Mouse (Mus musculus): ENCODE results near the gene Cdc25a. TPM values are rescaled to one million over a fixed set of nuclear protein-coding genes. Genes with fewer than 3 reads are reported as not detected.

Gene Cdc25a
- polyA plus RNA-seq, 1 experiment from 2014 or later = 13.8 TPM

DNA sequence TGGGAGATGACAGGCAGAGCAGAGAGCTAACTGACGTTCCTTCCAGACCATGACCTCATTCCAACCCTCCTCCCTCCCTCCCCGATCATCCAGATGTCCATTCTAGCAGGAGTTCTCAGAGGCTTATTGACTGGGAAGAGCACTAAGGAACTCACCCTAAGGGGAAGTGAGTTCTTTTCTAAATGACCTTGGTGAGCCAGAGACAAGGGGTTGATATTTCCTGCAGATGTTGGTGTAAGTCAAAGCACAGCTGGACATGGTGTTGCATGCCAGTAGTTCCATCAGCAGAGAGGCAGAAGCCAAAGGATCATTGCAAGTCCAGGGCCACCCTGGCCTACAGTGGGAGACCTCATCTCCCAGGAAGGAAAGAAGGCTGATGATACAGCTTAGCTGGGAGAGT is 22.6 kb downstream of the Cdc25a start:
- H3K36me3 ChIP-seq (ENCODE audit: control insufficient read depth, insufficient read depth, low read length) = peaks cover 7% of the 10 kb centered on the region
- no peak for ATAC-seq (ENCODE audit: low FRiP score, low TSS enrichment)
- no peaks in the 10 kb centered on the region for H3K4me1 ChIP-seq (ENCODE audit: control insufficient read depth, insufficient read depth, low read length)
- WGBS = 61% methylated on average over 2 of the region's 2 CpGs
- H3K27me3 ChIP-seq (ENCODE audit: control insufficient read depth, insufficient read depth, low read length) = no peaks in the 10 kb centered on the region
- no peaks in the 10 kb centered on the region for H3K9me3 ChIP-seq (ENCODE audit: control insufficient read depth, low read length)
- DNase-seq = no peak
- no peak overlapping the region for H3K9ac ChIP-seq (replicated peaks; ENCODE audit: low read length)
- no peak overlapping the region for H3K27ac ChIP-seq (replicated peaks; ENCODE audit: low read depth, low read length)
- no peak overlapping the region for H3K4me2 ChIP-seq (ENCODE audit: low read length)
- H3K4me3 ChIP-seq (replicated peaks; ENCODE audit: low read depth, low read length) = no peak overlapping the region

DNA sequence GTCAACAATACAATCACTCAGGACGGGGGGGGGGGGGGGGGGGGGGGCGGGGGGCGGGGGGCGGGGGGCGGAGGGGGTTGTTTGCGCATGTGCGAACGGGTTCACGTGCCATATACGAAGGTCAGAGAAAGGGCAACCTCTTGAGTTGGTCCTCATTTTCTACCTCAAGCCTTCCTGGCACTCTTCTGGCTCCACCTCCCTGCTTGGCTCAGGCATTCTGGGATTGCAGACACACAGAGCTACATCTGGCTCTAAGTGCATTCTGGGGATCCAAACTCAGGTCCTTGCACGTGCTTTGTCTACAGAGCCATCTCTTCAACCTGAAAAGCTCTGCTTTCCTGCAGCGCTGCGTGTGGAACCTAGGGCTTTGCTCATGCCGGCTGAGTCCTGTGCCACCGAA is 24.0 kb downstream of the Cdc25a start:
- H3K36me3 ChIP-seq (ENCODE audit: control insufficient read depth, insufficient read depth, low read length) = 0 out of 2 replicates have a peak, but pooled peaks cover 2% of the 10 kb centered on the region
- no peak overlapping the region for H3K4me2 ChIP-seq (ENCODE audit: low read length)
- no peak overlapping the region for H3K27ac ChIP-seq (replicated peaks; ENCODE audit: low read depth, low read length)
- H3K27me3 ChIP-seq (ENCODE audit: control insufficient read depth, insufficient read depth, low read length) = no peaks in the 10 kb centered on the region
- no peaks in the 10 kb centered on the region for H3K4me1 ChIP-seq (ENCODE audit: control insufficient read depth, insufficient read depth, low read length)
- H3K9ac ChIP-seq (replicated peaks; ENCODE audit: low read length) = no peak overlapping the region
- ATAC-seq (ENCODE audit: low FRiP score, low TSS enrichment) = no peak
- no peak overlapping the region for H3K4me3 ChIP-seq (replicated peaks; ENCODE audit: low read depth, low read length)
- DNase-seq = no peak
- 58% methylated on average over 15 of the region's 15 CpGs for WGBS
- no peaks in the 10 kb centered on the region for H3K9me3 ChIP-seq (ENCODE audit: control insufficient read depth, low read length)

DNA sequence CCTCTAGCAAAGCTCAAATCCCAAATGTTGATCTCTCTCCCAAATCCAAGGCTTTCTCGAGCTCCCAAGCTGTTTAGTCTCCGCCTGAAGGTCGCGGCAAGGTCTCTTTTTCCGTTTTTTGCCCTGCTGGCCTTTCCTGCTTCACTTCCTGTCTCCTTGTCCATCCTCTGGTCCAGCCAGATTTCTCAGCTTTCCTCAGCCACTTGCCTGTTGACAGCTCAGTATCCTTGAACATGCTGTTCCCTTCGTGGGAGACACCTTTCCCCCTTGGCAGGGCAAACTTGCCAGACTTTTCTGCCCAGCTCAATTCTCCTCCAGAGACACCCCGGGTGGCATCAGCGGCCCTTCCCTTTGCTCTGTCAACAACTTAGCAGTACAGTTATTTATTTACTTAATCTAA is 24.4 kb downstream of the Cdc25a start:
- no peak overlapping the region for H3K4me2 ChIP-seq (ENCODE audit: low read length)
- H3K36me3 ChIP-seq (ENCODE audit: control insufficient read depth, insufficient read depth, low read length) = 0 out of 2 replicates have a peak, but pooled peaks cover 2% of the 10 kb centered on the region
- WGBS = 78% methylated on average over 8 of the region's 8 CpGs
- H3K4me3 ChIP-seq (replicated peaks; ENCODE audit: low read depth, low read length) = no peak overlapping the region
- no peak overlapping the region for H3K9ac ChIP-seq (replicated peaks; ENCODE audit: low read length)
- DNase-seq (no peak), ATAC-seq (ENCODE audit: low FRiP score, low TSS enrichment) (no peak)
- H3K4me1 ChIP-seq (ENCODE audit: control insufficient read depth, insufficient read depth, low read length) = no peaks in the 10 kb centered on the region
- no peaks in the 10 kb centered on the region for H3K27me3 ChIP-seq (ENCODE audit: control insufficient read depth, insufficient read depth, low read length)
- H3K27ac ChIP-seq (replicated peaks; ENCODE audit: low read depth, low read length) = no peak overlapping the region
- no peaks in the 10 kb centered on the region for H3K9me3 ChIP-seq (ENCODE audit: control insufficient read depth, low read length)

DNA sequence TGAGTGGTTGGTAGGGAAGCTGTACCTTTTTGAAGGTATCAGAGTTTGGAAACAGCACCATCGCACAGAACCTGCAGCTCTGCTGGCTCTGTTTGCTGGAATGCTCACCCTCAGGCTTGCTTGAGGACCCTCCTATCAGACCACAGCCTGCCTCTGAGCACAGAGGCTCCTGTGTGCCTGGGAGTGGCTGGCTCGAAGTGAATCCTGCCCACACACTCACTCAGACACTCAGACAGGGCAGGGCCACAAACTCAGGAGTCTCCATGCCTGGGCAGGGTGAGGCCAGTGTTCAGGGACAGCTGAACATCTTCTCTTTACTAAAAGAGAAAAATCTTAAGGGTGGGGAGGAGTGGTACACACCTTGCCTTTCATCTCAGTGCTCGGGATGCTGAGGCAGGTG is 25.2 kb downstream of the Cdc25a start:
- DNase-seq = no peak
- no peaks in the 10 kb centered on the region for H3K27me3 ChIP-seq (ENCODE audit: control insufficient read depth, insufficient read depth, low read length)
- H3K9ac ChIP-seq (replicated peaks; ENCODE audit: low read length) = no peak overlapping the region
- no peaks in the 10 kb centered on the region for H3K4me1 ChIP-seq (ENCODE audit: control insufficient read depth, insufficient read depth, low read length)
- no peak overlapping the region for H3K27ac ChIP-seq (replicated peaks; ENCODE audit: low read depth, low read length)
- WGBS = 90% methylated on average over 3 of the region's 3 CpGs
- H3K9me3 ChIP-seq (ENCODE audit: control insufficient read depth, low read length) = no peaks in the 10 kb centered on the region
- no peak overlapping the region for H3K4me3 ChIP-seq (replicated peaks; ENCODE audit: low read depth, low read length)
- H3K36me3 ChIP-seq (ENCODE audit: control insufficient read depth, insufficient read depth, low read length) = 0 out of 2 replicates have a peak, but pooled peaks cover 2% of the 10 kb centered on the region
- H3K4me2 ChIP-seq (ENCODE audit: low read length) = no peak overlapping the region
- ATAC-seq (ENCODE audit: low FRiP score, low TSS enrichment) = no peak

DNA sequence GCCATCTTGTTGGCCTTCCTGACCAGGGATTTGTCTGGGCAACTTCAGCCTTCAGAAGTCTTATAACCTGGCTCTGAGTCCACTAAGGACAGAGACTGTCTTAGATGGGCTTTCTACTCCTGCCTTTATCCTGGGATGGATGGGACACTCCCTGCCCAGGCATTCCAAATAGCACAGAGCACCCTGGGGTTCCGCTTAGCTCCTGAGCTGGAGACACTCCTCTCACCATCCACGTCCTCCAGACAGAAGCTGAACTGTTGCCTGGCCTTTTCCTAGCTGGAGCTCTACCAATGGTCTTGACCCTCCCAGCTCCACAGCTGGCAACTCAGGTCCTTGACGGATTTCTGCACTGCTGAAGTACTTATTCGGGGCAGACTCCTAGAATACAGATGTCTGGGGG is 26.9 kb downstream of the Cdc25a start:
- Histone ChIP-seq H3K4me2 (ENCODE audit: low read length) (no peak overlapping the region), H3K36me3 (ENCODE audit: control insufficient read depth, insufficient read depth, low read length) (no peaks in the 10 kb centered on the region), H3K9me3 (ENCODE audit: control insufficient read depth, low read length) (no peaks in the 10 kb centered on the region), H3K27ac (replicated peaks; ENCODE audit: low read depth, low read length) (no peak overlapping the region), H3K9ac (replicated peaks; ENCODE audit: low read length) (no peak overlapping the region), H3K27me3 (ENCODE audit: control insufficient read depth, insufficient read depth, low read length) (no peaks in the 10 kb centered on the region), H3K4me3 (replicated peaks; ENCODE audit: low read depth, low read length) (no peak overlapping the region), H3K4me1 (ENCODE audit: control insufficient read depth, insufficient read depth, low read length) (0 out of 2 replicates have a peak, but pooled peaks cover under 1% of the 10 kb centered on the region)
- no peak for ATAC-seq (ENCODE audit: low FRiP score, low TSS enrichment)
- WGBS = 62% methylated on average over 4 of the region's 4 CpGs
- DNase-seq = no peak

DNA sequence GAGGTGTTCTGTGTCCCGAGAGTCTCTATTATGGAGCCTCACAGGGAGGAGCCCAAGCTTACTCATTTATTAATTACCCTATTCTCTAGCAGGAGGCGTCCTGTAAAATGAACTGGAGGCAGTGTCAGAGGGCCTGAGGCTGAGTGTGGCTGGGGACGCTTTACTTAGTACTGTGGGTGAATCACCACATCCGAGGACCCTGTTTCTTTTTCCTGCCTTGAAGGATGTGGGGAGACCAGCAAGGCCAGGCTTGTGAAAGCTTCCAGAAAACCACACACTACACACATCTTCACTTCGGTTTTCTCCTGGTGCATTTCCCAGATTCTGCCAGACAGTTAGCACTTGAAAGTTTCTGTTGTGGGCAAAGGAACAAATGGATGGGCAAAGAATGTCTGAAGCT is 27.4 kb downstream of the Cdc25a start:
- Histone ChIP-seq H3K9ac (replicated peaks; ENCODE audit: low read length) (no peak overlapping the region), H3K9me3 (ENCODE audit: control insufficient read depth, low read length) (no peaks in the 10 kb centered on the region), H3K27ac (replicated peaks; ENCODE audit: low read depth, low read length) (no peak overlapping the region), H3K4me1 (ENCODE audit: control insufficient read depth, insufficient read depth, low read length) (0 out of 2 replicates have a peak, but pooled peaks cover 2% of the 10 kb centered on the region), H3K36me3 (ENCODE audit: control insufficient read depth, insufficient read depth, low read length) (no peaks in the 10 kb centered on the region), H3K27me3 (ENCODE audit: control insufficient read depth, insufficient read depth, low read length) (no peaks in the 10 kb centered on the region), H3K4me3 (replicated peaks; ENCODE audit: low read depth, low read length) (no peak overlapping the region), H3K4me2 (ENCODE audit: low read length) (no peak overlapping the region)
- no peak for ATAC-seq (ENCODE audit: low FRiP score, low TSS enrichment)
- WGBS = 69% methylated on average over 5 of the region's 5 CpGs
- no peak for DNase-seq

DNA sequence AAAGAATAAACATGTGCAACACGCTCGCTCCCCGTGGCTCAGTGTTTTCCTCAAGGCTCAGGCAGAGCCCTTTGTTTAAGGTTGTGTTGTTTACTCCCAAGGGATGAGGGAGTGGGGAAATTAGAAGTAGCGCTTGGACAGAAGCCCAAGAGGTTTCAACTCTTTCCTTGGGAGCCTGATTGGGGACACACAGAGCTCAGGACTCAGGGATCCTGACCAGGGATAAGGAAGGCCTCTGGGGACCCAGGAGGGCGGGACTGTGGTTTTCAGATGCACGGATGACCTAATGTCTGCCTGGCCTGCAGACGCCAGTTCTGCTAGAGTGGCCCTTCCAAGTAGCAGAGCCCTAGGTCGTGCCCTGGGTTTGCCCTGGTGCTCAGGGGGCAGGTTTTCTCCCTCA is 31.9 kb downstream of the Cdc25a start:
- no peaks in the 10 kb centered on the region for H3K27me3 ChIP-seq (ENCODE audit: control insufficient read depth, insufficient read depth, low read length)
- 69% methylated on average over 8 of the region's 8 CpGs for WGBS
- no peaks in the 10 kb centered on the region for H3K9me3 ChIP-seq (ENCODE audit: control insufficient read depth, low read length)
- no peak overlapping the region for H3K27ac ChIP-seq (replicated peaks; ENCODE audit: low read depth, low read length)
- H3K4me1 ChIP-seq (ENCODE audit: control insufficient read depth, insufficient read depth, low read length) = 0 out of 2 replicates have a peak, but pooled peaks cover 2% of the 10 kb centered on the region
- H3K36me3 ChIP-seq (ENCODE audit: control insufficient read depth, insufficient read depth, low read length) = no peaks in the 10 kb centered on the region
- DNase-seq (no peak), ATAC-seq (ENCODE audit: low FRiP score, low TSS enrichment) (no peak)
- H3K4me2 ChIP-seq (ENCODE audit: low read length) = no peak overlapping the region
- H3K4me3 ChIP-seq (replicated peaks; ENCODE audit: low read depth, low read length) = no peak overlapping the region
- no peak overlapping the region for H3K9ac ChIP-seq (replicated peaks; ENCODE audit: low read length)

DNA sequence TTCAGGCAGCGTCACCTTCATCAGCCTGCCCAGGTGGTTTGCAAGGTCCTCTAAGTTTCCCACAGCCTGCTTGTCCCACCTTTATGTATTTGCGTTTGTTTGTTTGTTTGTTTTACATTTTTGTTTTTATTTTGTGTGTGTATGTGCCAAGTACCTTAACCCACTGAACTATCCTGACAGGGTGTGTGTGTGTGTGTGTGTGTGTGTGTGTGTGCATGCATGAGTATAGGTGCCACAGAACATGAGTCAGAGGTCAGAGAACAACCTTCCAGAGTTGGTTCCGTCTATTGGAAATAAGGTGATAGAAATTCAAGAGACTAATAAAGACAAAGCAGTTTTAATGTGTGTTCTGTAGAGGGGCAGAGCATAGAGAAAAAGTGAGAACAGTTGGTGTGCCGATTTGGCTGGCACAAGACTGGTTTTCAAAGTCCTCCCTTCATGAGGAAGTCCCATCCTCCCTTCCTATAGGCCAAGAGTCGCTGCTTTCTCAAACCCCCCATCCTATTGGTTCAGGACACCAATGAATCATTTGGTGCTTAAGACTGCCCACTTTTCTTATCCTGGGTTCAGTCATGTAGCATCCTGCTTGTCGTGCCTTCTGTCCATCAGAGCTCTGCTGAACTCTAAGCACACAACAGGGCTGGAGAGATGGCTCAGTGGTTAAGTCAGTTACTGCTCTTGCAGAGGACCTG is 32.5 kb downstream of the Cdc25a start:
- Histone ChIP-seq H3K9ac (replicated peaks; ENCODE audit: low read length) (no peak overlapping the region), H3K27me3 (ENCODE audit: control insufficient read depth, insufficient read depth, low read length) (no peaks in the 10 kb centered on the region), H3K27ac (replicated peaks; ENCODE audit: low read depth, low read length) (no peak overlapping the region), H3K9me3 (ENCODE audit: control insufficient read depth, low read length) (no peaks in the 10 kb centered on the region), H3K4me2 (ENCODE audit: low read length) (no peak overlapping the region), H3K4me1 (ENCODE audit: control insufficient read depth, insufficient read depth, low read length) (0 out of 2 replicates have a peak, but pooled peaks cover 2% of the 10 kb centered on the region), H3K4me3 (replicated peaks; ENCODE audit: low read depth, low read length) (no peak overlapping the region), H3K36me3 (ENCODE audit: control insufficient read depth, insufficient read depth, low read length) (no peaks in the 10 kb centered on the region)
- DNase-seq = no peak
- no peak for ATAC-seq (ENCODE audit: low FRiP score, low TSS enrichment)
- WGBS = 79% methylated on average over 6 of the region's 6 CpGs

DNA sequence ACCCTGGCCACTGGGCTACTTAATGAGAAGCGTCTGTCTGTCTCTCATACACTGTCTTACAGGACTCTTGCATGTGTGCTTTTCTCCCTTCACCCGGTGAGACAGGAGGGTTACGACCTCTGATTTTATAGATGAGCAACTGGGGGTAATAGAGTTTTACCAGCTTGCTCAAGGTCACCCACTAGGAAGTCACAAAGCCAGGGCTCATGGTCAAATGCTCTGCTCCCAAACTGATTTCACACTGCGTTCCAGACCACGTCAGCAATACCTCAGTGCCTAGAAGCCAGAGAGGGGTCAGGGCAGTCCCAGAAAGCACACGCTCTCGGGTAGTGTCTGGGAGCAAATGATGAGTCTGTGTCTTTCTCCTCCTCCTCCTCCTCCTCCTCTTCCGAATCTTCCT is 33.7 kb downstream of the Cdc25a start:
- DNase-seq = no peak
- H3K36me3 ChIP-seq (ENCODE audit: control insufficient read depth, insufficient read depth, low read length) = no peaks in the 10 kb centered on the region
- 81% methylated on average over 8 of the region's 8 CpGs for WGBS
- no peak overlapping the region for H3K27ac ChIP-seq (replicated peaks; ENCODE audit: low read depth, low read length)
- 0 out of 2 replicates have a peak, but pooled peaks cover 2% of the 10 kb centered on the region for H3K4me1 ChIP-seq (ENCODE audit: control insufficient read depth, insufficient read depth, low read length)
- H3K9me3 ChIP-seq (ENCODE audit: control insufficient read depth, low read length) = no peaks in the 10 kb centered on the region
- no peak overlapping the region for H3K4me3 ChIP-seq (replicated peaks; ENCODE audit: low read depth, low read length)
- H3K4me2 ChIP-seq (ENCODE audit: low read length) = no peak overlapping the region
- no peak overlapping the region for H3K9ac ChIP-seq (replicated peaks; ENCODE audit: low read length)
- ATAC-seq (ENCODE audit: low FRiP score, low TSS enrichment) = no peak
- no peaks in the 10 kb centered on the region for H3K27me3 ChIP-seq (ENCODE audit: control insufficient read depth, insufficient read depth, low read length)

Data from midbrain, embryonic 14.5 days (tissue).